Mouse (Mus musculus): Measurements from ENCODE around the gene Evi5. TPM values are rescaled to one million over a fixed set of nuclear protein-coding genes. Genes with fewer than 3 reads are reported as not detected.

Gene Evi5
- total RNA-seq, 2 experiments from 2014 or later = 54.0 to 58.4 TPM

DNA sequence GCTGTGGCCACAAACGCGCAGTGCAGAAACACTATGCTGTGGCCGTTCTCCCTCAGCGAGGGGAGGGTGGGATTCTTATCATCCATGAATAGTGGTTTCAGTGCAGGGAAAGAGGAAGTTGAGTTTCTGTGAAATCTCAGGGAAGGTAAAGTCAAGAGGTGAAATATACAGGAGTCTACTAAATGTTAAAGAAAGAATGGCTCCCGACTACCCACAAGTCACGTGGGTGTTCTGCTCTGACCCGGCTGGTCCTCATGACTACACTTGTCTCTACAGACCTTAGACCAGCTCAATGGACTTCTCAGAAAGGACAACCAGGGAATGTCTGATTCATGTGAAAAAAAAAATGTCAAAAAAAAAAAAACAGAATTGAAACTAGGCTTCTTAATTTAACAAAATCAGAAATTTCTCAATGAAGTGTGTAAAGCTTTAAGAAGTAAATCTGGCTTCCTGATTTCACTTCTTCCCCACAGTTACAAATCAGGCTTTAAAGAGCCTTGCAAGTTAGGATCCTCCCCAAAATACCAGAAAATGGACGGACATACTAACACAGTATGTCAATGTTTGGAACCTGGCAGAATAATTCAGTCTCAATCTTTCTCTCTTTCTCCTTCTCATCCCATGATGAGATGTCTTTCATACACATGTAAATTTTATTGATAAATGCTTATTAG, 166.6 kb downstream of the Evi5 start:
- DNase-seq = no peak

DNA sequence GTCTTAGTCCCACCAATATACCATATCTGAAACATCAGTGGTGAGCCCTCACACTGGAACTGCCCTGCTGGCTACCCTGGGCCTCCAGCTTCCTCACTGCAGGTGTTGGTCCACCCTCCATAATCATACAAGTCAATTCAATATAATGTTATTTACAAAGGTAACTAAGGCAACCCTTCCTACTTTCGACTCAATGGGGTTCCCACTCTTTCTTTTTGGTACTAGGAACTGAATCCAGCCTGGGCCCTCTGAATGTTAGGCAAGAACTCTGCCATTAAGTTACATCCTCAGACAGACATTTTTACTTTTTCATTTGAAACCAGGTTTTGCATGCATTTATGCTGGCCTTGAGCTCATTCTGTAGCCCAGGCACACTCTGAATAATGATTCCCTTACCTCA, 168.6 kb downstream of the Evi5 start:
- DNase-seq = no peak

DNA sequence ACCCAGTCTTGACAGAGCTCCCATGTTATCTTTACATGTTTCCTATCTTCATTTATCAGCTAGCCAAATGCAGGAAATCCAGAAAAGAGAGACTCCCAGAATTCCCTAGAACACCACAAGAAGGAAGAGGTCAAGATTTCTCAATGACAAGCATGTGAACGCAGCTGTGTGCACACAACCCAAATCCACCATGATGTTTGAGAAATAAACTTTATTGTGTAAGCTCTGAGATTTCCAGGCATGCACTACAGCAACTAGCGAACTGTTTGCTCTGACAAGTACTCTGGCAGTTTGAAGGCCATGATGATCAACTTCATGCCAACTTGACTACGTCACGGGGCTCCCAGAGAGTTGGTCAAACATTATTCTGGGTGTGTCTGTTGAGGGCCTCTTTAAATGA, 169.2 kb downstream of the Evi5 start:
- DNase-seq = no peak

DNA sequence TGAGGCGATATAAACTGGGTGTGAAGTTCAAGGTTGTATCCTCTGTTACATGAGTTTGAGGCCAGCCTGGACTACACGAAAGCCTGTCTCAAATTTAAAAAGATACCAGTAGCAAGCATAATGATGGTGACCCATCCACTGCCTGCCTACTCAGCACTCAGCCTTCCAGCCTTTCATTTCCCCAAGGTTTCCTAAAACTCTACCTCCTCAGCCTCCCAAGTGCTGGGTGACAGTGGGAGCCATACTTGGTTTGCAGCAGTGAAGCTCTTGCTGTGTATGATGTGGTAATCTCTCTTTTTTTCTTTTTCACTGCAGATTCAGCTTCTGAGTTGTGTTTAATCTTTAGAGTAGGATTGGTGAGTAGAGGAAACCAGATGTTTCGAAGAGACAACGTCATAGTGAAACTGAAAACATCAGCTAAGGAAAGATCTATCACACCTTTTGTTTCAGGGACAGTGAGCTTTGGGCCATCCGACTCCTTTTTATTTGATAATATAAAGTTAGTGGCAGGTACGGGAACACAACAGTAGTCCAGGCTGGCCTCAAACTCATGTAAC, 171.6 kb downstream of the Evi5 start:
- no peak for DNase-seq

DNA sequence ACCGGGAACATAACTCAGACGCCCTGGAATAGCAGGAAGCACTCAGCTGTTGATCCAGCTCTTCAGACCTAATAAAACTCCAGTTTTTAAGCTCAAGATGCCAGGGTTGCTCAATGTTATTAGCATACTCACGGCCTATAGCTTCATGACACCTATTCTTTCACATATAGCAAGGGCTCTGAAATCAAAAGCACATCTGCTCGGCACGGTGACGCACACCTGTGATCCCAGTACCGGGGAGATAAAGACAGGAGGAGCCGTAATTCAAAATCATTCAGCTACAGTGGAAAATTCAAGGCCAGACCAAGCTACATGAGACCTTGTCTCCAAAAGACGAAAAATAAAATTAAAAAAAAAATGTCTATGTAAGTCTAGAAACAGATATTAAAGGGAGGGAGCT, 173.2 kb downstream of the Evi5 start:
- no peak for DNase-seq

DNA sequence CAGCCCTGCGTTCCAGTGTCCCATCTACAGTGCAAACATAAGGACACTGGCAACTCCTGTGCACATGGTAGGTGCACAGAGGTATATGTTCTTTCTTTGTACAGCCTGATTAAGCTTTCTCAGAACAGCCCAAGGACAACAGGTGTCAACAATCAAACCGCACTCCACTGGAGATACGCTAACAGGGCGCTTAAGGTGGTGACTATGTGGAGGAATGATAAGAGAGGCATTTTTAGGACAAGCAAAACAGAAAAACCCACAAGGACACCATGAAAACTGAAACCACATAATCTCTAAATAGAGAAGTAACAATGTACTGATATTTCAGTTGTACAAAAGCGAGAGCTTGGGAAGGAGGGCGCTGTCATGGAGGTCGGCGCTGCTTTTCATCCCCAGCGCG, 174.0 kb downstream of the Evi5 start:
- no peak for DNase-seq

DNA sequence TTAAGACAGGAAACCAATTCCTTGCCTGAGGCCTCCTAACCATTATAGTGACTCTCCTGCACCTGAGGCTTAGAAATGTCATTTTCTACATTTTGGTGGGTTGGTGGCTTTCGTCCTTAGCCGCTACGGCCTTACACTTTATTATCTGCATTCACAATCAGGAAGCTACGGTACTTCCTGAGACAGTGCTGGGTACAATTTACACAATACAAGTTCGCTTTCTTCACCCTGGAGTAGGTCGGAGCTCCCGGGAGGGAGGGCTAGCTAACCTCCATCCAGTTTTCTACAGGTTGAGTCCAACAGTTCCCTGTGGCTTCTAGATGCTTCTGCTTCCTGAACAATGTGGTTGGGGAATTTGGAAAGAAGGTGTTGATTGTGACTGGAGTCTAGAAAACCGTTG, 176.0 kb downstream of the Evi5 start:
- no peak for DNase-seq

DNA sequence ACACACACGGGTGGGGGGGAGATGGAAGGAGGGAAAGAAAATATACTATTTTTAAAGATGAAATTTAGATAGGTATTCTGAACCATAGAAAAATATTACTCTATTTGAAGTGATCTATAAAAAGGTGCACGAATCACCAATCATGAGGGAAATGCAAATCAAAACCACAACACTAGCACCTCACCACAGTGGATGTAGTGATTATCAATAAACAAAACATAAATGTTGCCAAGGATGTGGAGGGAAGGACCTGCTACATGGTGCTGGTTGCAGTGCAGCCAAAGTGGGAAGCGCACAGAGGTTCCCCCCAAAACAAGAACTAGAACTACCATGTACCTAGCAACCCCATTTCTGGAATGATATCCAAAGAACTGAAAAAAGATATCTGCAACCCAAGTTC, 179.9 kb downstream of the Evi5 start:
- no peak for DNase-seq

Other genes starting within 250 kb of the Evi5 start
- gene Gfi1, start 149.1 kb downstream of the Evi5 start, total RNA-seq (2021) = under 1 TPM; 0.42 to 0.45 TPM
- not detected for gene Ube2d2b, start 45.0 kb downstream of the Evi5 start, total RNA-seq (2021)
- gene Rpl5, start 25.4 kb upstream of the Evi5 start, total RNA-seq (2021) = 10 to 100 TPM; 69.0 to 79.1 TPM
- 10 to 100 TPM; 18.0 to 18.5 TPM for gene Fam69a, start 112.0 kb upstream of the Evi5 start, total RNA-seq (2021)
- 10 to 100 TPM; 22.2 to 32.3 TPM for gene Mtf2, start 190.6 kb upstream of the Evi5 start, total RNA-seq (2021)

Measured in adrenal gland, postnatal 10 days (tissue).